Mouse (Mus musculus): ENCODE measurements around the gene Prss50.

DNA sequence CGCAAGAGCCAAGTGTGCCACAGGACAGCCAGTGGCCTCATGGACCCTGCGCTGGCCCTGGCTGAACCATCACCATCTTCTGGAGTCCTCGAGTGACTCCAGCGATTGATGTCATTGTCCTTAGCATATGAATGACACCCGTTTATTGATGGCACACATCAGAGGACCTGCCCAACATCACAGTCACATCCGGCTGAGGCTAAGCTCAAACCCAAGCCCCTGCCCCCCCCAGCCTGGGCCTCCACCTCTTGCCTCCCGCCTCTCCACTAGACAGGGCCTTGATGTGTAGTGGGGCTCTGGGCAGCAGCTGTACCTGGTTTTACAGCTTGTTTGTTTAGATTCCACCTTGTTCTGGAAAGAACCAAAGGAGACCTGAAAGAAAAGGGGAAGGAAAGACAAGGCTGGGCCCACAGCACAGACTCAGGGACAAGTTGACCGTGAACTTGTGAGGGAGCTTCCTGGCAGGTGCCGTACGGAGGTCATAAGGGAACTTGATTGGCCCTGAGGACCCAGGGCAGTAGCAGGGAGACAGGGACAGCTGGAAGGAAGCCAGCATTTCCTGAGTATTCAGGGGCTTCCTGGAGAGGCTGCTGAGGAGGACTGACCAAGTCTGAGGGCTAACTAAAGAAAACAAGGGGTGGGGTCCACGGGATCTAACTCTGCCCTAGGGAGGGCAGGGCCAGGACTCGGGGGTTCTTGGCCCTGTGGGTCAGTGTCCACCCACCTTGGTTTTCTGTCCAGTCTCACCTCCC is 33.5 kb downstream of the Prss50 start:
- TF ChIP-seq CTCF (IDR thresholded peaks at IDR 0.05; ENCODE audit: borderline replicate concordance, insufficient read depth, low read depth, low read length), result no peak
- TF ChIP-seq POLR2A (IDR thresholded peaks at IDR 0.05; ENCODE audit: borderline replicate concordance, insufficient read depth, low read length), result no peak

Measured in cerebellum, adult 2 months (tissue).